Mouse (Mus musculus) heart, postnatal 0 days (tissue): ENCODE data around the gene Olfr610. TPM values are rescaled to one million over a fixed set of nuclear protein-coding genes. Genes with fewer than 3 reads are reported as not detected.
"Not testable (repeated sequence)": the region's sequence is repeated elsewhere in the genome, so short reads cannot be mapped to it uniquely, and the experiment has no call there.

Source experiments
- ATAC-seq: fragments of 200-750 bp; cut with Nextera tagmentation; 2 replicates; pipeline ENCODE4 v1.8.0; 2017; ENCODE audit warnings: low read depth, moderate number of reproducible peaks, moderate library complexity; ENCODE audit not compliant: insufficient read depth
- DNase-seq: peaks from one replicate; pipeline ENCODE4 v3.0.0-alpha.2; 2016; ENCODE audit warnings: low spot score
- H3K27ac ChIP-seq: fragments of 300-500 bp; sonication (generic); 2 replicates; pipeline ENCODE4 v1.5.1; 2014; ENCODE audit warnings: low read depth, mild to moderate bottlenecking
- H3K27me3 ChIP-seq: fragments of 300-500 bp; sonication (generic); 2 replicates; pipeline ENCODE4 v1.6.1; 2014; ENCODE audit warnings: low read length, mixed read lengths; ENCODE audit not compliant: control insufficient read depth, insufficient read depth
- H3K36me3 ChIP-seq: fragments of 300-500 bp; sonication (generic); replicated peaks from 2 replicates; pipeline ENCODE4 v1.6.1; 2014; ENCODE audit warnings: low read length, mixed read lengths; ENCODE audit not compliant: control insufficient read depth, insufficient read depth
- H3K4me1 ChIP-seq: fragments of 300-500 bp; sonication (generic); 2 replicates; pipeline ENCODE4 v1.6.1; 2014; ENCODE audit warnings: antibody characterized with exemption; ENCODE audit not compliant: control insufficient read depth, insufficient read depth
- H3K4me2 ChIP-seq: fragments of 300-500 bp; sonication (generic); 2 replicates; pipeline ENCODE4 v1.6.1; 2014; ENCODE audit warnings: low read depth, mild to moderate bottlenecking, low read length, moderate library complexity
- H3K4me3 ChIP-seq: fragments of 300-500 bp; sonication (generic); 2 replicates; pipeline ENCODE4 v1.5.1; 2014; ENCODE audit warnings: low read depth, low read length
- H3K9ac ChIP-seq: fragments of 300-500 bp; sonication (generic); replicated peaks from 2 replicates; pipeline ENCODE4 v1.6.1; 2014; ENCODE audit warnings: low read depth, low read length, mixed read lengths
- H3K9me3 ChIP-seq: fragments of 300-500 bp; sonication (generic); replicated peaks from 2 replicates; pipeline ENCODE4 v1.6.1; 2016; ENCODE audit warnings: low read length; ENCODE audit not compliant: control insufficient read depth
- CTCF ChIP-seq: IDR thresholded peaks from 2 replicates; pipeline ENCODE4 v1.5.1; 2016; ENCODE audit warnings: antibody characterized with exemption, control low read depth, low read depth
- EP300 ChIP-seq: IDR thresholded peaks from 2 replicates; pipeline ENCODE4 v1.6.1; 2016; ENCODE audit warnings: antibody characterized with exemption, low read depth
- WGBS: fragments of 180-500 bp; shearing (Covaris S2); extraction: QIAGEN DNeasy Blood & Tissue Kit; methylation state at CpG from one replicate; pipeline ENCODE4 v1.1.7; 2014; 5-methylcytosine and 5-hydroxymethylcytosine counted together
- polyA plus RNA-seq: library from polyadenylated mRNA; unstranded; fragments of >200 nt; fragmentation: Nextera tagmentation; extraction: Ambion mirVana; gene quantifications from 2 replicates; pipeline ENCODE4 v1.2.1, GENCODE M21; 2015
- total RNA-seq: library from RNA; depleted of rRNA; stranded (reverse); fragments of >200 nt; gene quantifications from 2 replicates; pipeline ENCODE4 v1.2.3, GENCODE M21; 2014; ENCODE audit warnings: low replicate concordance; rRNA removed

The Olfr610 gene
- not detected in 2 replicates for total RNA-seq
- polyA plus RNA-seq = not detected in 2 replicates

GRCm38 (mm10) chr7:103512022-103512421, at the start of gene Olfr610:
Olfr610 (minus strand) TSS chr7:103512122.
- ATAC-seq (no peak), DNase-seq (no peak)
- H3K9me3 ChIP-seq = no peaks in the 10 kb centered on the region
- H3K36me3 ChIP-seq = no peaks in the 10 kb centered on the region
- H3K4me3 ChIP-seq = no peak within 1 kb of the TSS
- no peaks in the 10 kb centered on the region for H3K27me3 ChIP-seq
- no peak within 1 kb of the TSS for H3K4me2 ChIP-seq
- H3K9ac ChIP-seq = no peak within 1 kb of the TSS
- TF ChIP-seq CTCF = no peak
- TF ChIP-seq EP300 = no peak
- WGBS = 83% methylated on average over 2 of the region's 2 CpGs
- no peaks in the 10 kb centered on the region for H3K4me1 ChIP-seq
- H3K27ac ChIP-seq = no peak within 1 kb of the TSS

GRCm38 (mm10) chr7:103555779-103556178, 43.9 kb upstream of the Olfr610 start, which contains the start of gene Olfr615:
Olfr615 (plus strand) TSS chr7:103556079.
- H3K9me3 ChIP-seq = no peaks in the 10 kb centered on the region
- H3K4me1 ChIP-seq = no peaks in the 10 kb centered on the region
- no peak within 1 kb of the TSS for H3K27ac ChIP-seq
- DNase-seq = no peak
- 79% methylated on average over 2 of the region's 2 CpGs for WGBS
- no peak within 1 kb of the TSS for H3K4me3 ChIP-seq
- ATAC-seq = no peak
- H3K4me2 ChIP-seq = no peak within 1 kb of the TSS
- H3K36me3 ChIP-seq = no peaks in the 10 kb centered on the region
- no peaks in the 10 kb centered on the region for H3K27me3 ChIP-seq
- H3K9ac ChIP-seq = no peak within 1 kb of the TSS
- TF ChIP-seq CTCF = no peak
- TF ChIP-seq EP300 = no peak

- TF ChIP-seq CTCF = no peak
- no peak for TF ChIP-seq EP300
- Histone ChIP-seq H3K9me3 (no peaks in the 10 kb centered on the region), H3K4me1 (no peaks in the 10 kb centered on the region), H3K27me3 (no peaks in the 10 kb centered on the region), H3K4me2 (no peak within 1 kb of the TSS), H3K27ac (no peak within 1 kb of the TSS), H3K36me3 (no peaks in the 10 kb centered on the region), H3K9ac (no peak within 1 kb of the TSS), H3K4me3 (no peak within 1 kb of the TSS)
- 64% methylated on average over 2 of the region's 2 CpGs for WGBS
- no peak for DNase-seq
- ATAC-seq = no peak
These were observed 35.9 kb upstream of the Olfr610 start, which contains the start of gene Olfr613 for GRCm38 (mm10) chr7:103547774-103548173. Olfr613 (plus strand) TSS chr7:103548074.

- not testable (repeated sequence) for ATAC-seq, DNase-seq, H3K9me3 ChIP-seq, H3K4me1 ChIP-seq, H3K9ac ChIP-seq, H3K27ac ChIP-seq, H3K4me2 ChIP-seq, H3K27me3 ChIP-seq, H3K4me3 ChIP-seq, H3K36me3 ChIP-seq
- WGBS = 72% methylated on average over 2 of the region's 2 CpGs
These were observed 30.7 kb upstream of the Olfr610 start, which contains the start of gene Olfr612 for GRCm38 (mm10) chr7:103542617-103543016. Olfr612 (minus strand) TSS chr7:103542717.

GRCm38 (mm10) chr7:103520746-103521145, 8.8 kb upstream of the Olfr610 start, which contains the start of gene Olfr611:
Olfr611 (minus strand) TSS chr7:103520846.
- ATAC-seq = not testable (repeated sequence)
- WGBS = 40% methylated on average over 1 of the region's 1 CpGs

GRCm38 (mm10) chr7:103497962-103498361, 14.0 kb downstream of the Olfr610 start, which contains the start of gene Olfr609:
Olfr609 (minus strand) TSS chr7:103498062.
- Histone ChIP-seq H3K36me3 (no peaks in the 10 kb centered on the region), H3K27ac (no peak within 1 kb of the TSS), H3K9ac (no peak within 1 kb of the TSS), H3K27me3 (no peaks in the 10 kb centered on the region), H3K4me2 (no peak within 1 kb of the TSS), H3K4me3 (no peak within 1 kb of the TSS), H3K4me1 (no peaks in the 10 kb centered on the region), H3K9me3 (no peaks in the 10 kb centered on the region)
- 38% methylated on average over 1 of the region's 1 CpGs for WGBS
- no peak for TF ChIP-seq CTCF
- TF ChIP-seq EP300 = no peak
- no peak for DNase-seq
- ATAC-seq = no peak

More at GRCm38 (mm10) chr7:103520746-103521145, 8.8 kb upstream of the Olfr610 start, which contains the start of gene Olfr611:
- H3K4me3 ChIP-seq, H3K9ac ChIP-seq, H3K4me2 ChIP-seq, H3K9me3 ChIP-seq, H3K27ac ChIP-seq, H3K4me1 ChIP-seq, H3K36me3 ChIP-seq, DNase-seq, H3K27me3 ChIP-seq: not testable (repeated sequence)

GRCm38 (mm10) chr7:103477106-103477505, 34.8 kb downstream of the Olfr610 start:
- not testable (repeated sequence) for H3K9ac ChIP-seq, DNase-seq, H3K9me3 ChIP-seq, H3K27me3 ChIP-seq, H3K36me3 ChIP-seq, H3K27ac ChIP-seq, ATAC-seq, H3K4me3 ChIP-seq, H3K4me1 ChIP-seq, H3K4me2 ChIP-seq
- 86% methylated on average over 9 of the region's 9 CpGs for WGBS
